24 mouse cellular contexts compared by ENCODE assay signal in the genomic region with DNA sequence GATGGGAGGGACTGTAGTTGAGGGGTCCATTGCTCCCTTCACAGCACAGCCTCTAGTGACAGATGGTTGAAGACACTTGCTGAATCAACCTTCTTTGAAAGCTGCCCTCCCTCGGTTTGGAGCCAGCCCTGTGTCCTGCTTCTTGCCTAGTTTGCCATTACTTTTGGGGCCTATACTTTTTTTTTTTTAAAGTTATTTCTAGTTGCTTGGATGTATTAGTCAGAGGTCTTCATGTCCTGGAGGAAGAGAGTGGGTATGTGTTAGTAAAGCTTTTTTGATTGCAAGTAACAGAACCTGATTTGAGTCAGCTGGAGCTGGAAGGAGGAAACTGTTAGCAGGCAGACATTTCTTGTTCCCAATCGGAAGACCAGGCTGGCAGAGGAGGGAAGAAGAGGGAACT.
DNase-seq lines count a peak whose midpoint lies in the region; TF ChIP-seq lines count a peak whose summit lies in the region.
"Had no signal": no experiment of that assay in that cellular context is flagged by ENCODE, and none has a peak within 500 bp of the region (broad histone marks: within the 10 kb centered on the region; RNA-seq: fewer than 3 reads in every experiment).

No protein-coding gene starts in this region.

- no peak overlapping the region for H3K4me3 ChIP-seq in cerebellum, adult 2 months (replicated peaks; ENCODE audit: insufficient read depth, low read depth, low read length)
- no peak overlapping the region for H3K4me3 ChIP-seq in layer of hippocampus, adult 2 months
- H3K4me3 ChIP-seq in thymus, adult 2 months (ENCODE audit: control insufficient read depth, insufficient read depth, low read length): no peak overlapping the region
- H3K4me3 ChIP-seq: forebrain, embryonic 10.5 days; forebrain, embryonic 13.5 days; heart, embryonic 12.5 days; heart, embryonic 15.5 days; hindbrain, embryonic 10.5 days; hindbrain, embryonic 13.5 days had no signal

- TF ChIP-seq CTCF in cerebellum, adult 2 months (IDR thresholded peaks at IDR 0.05; ENCODE audit: borderline replicate concordance, insufficient read depth, low read depth, low read length): no peak
- TF ChIP-seq CTCF in layer of hippocampus, adult 2 months (conservative IDR thresholded peaks at IDR 0.05): no peak
- TF ChIP-seq CTCF in thymus, adult 2 months (IDR thresholded peaks at IDR 0.05; ENCODE audit: borderline replicate concordance, control insufficient read depth, extremely low read depth, insufficient read depth, low read length, poor library complexity): no peak

- no peak for DNase-seq in cerebellum, adult 2 months
- DNase-seq in cerebellum, adult 18-20 months: no peak
- no peak for DNase-seq in layer of hippocampus, adult 2 months (ENCODE audit: low spot score in 2 of 2)
- no peak for DNase-seq in layer of hippocampus, postnatal 10 days (ENCODE audit: low spot score in 2 of 2)
- no peak for DNase-seq in thymus, adult 2 months
- DNase-seq in thymus, postnatal 0 days (ENCODE audit: low spot score): no peak
- no peak for DNase-seq in lung, adult 18-20 months
- no peak for DNase-seq in adrenal gland, adult 8-10 months
- DNase-seq: adrenal gland, postnatal 10 days; adrenal gland, postnatal 36 days; cerebellum, adult 11-12 months; cerebellum, adult 9-11 months; cerebellum, postnatal 36 days; gastrocnemius, postnatal 25 days; heart, adult 18-20 months; heart, postnatal 10 days; heart, postnatal 36 days had no signal

- H3K27ac ChIP-seq in cerebellum, adult 2 months (ENCODE audit: insufficient read depth, low read length): peak overlapping the region; percentile 37; the same call in 1 of the 2 replicates
- peak overlapping the region; percentile 28; the same call in 1 of the 2 replicates for H3K27ac ChIP-seq in layer of hippocampus, adult 2 months
- peak overlapping the region; percentile 73 for H3K27ac ChIP-seq in thymus, adult 2 months (ENCODE audit: control insufficient read depth, insufficient read depth, low read length)
- H3K27ac ChIP-seq: forebrain, embryonic 10.5 days; forebrain, embryonic 13.5 days; heart, embryonic 15.5 days; hindbrain, embryonic 10.5 days; hindbrain, embryonic 13.5 days; hindbrain, postnatal 0 days had no signal

- no peaks in the 10 kb centered on the region for H3K36me3 ChIP-seq in thymus, adult 2 months (ENCODE audit: control insufficient read depth, insufficient read depth, low read length)
- H3K36me3 ChIP-seq: forebrain, embryonic 10.5 days; heart, embryonic 12.5 days; heart, embryonic 15.5 days; hindbrain, embryonic 10.5 days; hindbrain, embryonic 13.5 days had no signal

- WGBS in cerebellum, adult 2 months: 25% methylated on average over 2 of the region's 2 CpGs
- 54% methylated on average over 2 of the region's 2 CpGs for WGBS in thymus, adult 2 months

- peaks cover 28% of the 10 kb centered on the region for H3K4me1 ChIP-seq in cerebellum, adult 2 months (ENCODE audit: control insufficient read depth, insufficient read depth, low read length)
- H3K4me1 ChIP-seq in thymus, adult 2 months (replicated peaks; ENCODE audit: control insufficient read depth, insufficient read depth, low read length): peaks cover 60% of the 10 kb centered on the region
- H3K4me1 ChIP-seq: heart, embryonic 15.5 days had no signal

- H3K27me3 ChIP-seq in cerebellum, adult 2 months (ENCODE audit: control insufficient read depth, insufficient read depth, low read length): no peaks in the 10 kb centered on the region
- no peaks in the 10 kb centered on the region; the same call in 1 of the 2 replicates for H3K27me3 ChIP-seq in thymus, adult 2 months (ENCODE audit: control insufficient read depth, insufficient read depth, low read length)
- H3K27me3 ChIP-seq: forebrain, embryonic 13.5 days; heart, embryonic 12.5 days; heart, embryonic 15.5 days had no signal

- TF ChIP-seq POLR2A in cerebellum, adult 2 months (IDR thresholded peaks at IDR 0.05; ENCODE audit: borderline replicate concordance, insufficient read depth, low read length): no peak
- TF ChIP-seq POLR2A in thymus, adult 2 months (IDR thresholded peaks at IDR 0.05; ENCODE audit: control insufficient read depth, extremely low read depth, insufficient read depth, low read length, poor library complexity): no peak
